Mouse (Mus musculus): ENCODE results near the gene Pram1. TPM values are rescaled to one million over a fixed set of nuclear protein-coding genes. Genes with fewer than 3 reads are reported as not detected.

Pram1 gene
- total and polyA plus RNA-seq, 2 experiments from 2014 or later: 0.30 TPM; not detected in 1

DNA sequence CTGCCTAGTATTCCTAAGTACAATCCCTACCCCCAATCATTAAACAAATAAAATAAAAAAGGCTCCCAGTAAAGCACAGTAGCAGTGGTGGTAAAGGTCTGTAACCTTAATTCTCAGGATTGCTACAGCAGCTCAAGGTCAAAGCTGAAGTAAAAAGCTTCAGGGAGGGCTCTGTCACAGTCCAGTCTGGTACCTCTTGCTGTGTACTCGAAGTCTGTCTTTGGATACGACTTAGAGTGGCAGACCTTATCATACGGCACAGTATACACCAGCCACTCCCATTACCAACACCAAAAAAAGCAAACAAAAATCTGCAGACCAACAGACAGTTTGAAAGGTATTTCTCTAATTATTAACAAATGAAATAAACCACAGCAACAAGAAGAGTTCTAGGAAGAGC is 29.0 kb downstream of the Pram1 start:
- H3K36me3 ChIP-seq (ENCODE audit: insufficient read depth, low read length): peaks cover 20% of the 10 kb centered on the region; the same call in 1 of the 2 replicates
- H3K9ac ChIP-seq (replicated peaks; ENCODE audit: low read length): no peak overlapping the region
- ATAC-seq: no peak

DNA sequence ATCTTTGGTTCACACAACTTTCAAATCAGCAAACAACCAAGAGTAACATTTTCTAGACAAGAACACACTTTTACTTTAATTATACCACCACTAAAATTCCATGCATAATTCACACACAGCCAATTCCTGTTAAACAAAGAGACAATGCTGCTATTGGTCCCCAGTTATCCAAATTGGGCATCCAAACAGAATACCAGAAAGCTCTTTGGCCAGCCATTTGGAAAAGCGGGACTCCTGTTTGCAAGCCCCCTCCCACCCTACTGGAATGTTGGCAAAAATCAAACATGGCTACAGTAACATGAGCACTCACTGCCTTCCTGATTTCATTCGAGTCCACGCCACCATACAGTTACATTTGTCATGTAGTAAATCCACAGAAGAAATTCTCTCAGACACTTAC is 31.8 kb downstream of the Pram1 start:
- DNase-seq (ENCODE audit: low spot score): no peak
- Histone ChIP-seq H3K4me3 (ENCODE audit: low read length) (no peak overlapping the region), H3K36me3 (ENCODE audit: insufficient read depth, low read length) (peaks cover 7% of the 10 kb centered on the region; the same call in 1 of the 2 replicates)

More for the DNA sequence above, 29.0 kb downstream of the Pram1 start:
- Histone ChIP-seq H3K9me3 (ENCODE audit: low read length) (no peaks in the 10 kb centered on the region), H3K27ac (no peak overlapping the region), H3K4me2 (ENCODE audit: low read depth, low read length) (no peak overlapping the region), H3K4me1 (ENCODE audit: insufficient read depth, low read length) (no peaks in the 10 kb centered on the region), H3K4me3 (ENCODE audit: low read length) (no peak overlapping the region), H3K27me3 (ENCODE audit: insufficient read depth, low read length) (no peaks in the 10 kb centered on the region)
- WGBS: 87% methylated on average over 3 of the region's 3 CpGs
- no peak for TF ChIP-seq CTCF (IDR thresholded peaks at IDR 0.05; ENCODE audit: low read depth)
- DNase-seq (ENCODE audit: low spot score): no peak

DNA sequence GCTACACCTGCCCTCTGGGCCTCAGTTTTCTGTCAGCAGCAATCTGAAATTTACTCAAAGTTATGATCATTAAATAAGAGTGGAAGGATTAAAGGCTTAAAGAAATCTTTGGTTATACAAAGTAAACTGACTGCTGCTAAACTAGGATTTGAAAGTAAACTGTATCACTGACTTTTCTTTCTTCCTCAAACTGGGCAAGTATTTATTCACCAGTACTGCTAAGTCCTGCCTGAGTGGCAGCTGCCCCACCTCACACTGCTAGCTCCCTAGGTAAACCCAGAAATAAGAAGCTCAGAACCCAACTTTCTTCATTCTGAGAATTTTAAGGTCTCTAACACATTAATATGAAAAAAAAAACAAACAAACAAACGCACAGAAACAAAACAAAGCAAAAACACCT is 36.0 kb downstream of the Pram1 start:
- 96% methylated on average over 1 of the region's 1 CpGs for WGBS
- Histone ChIP-seq H3K4me2 (ENCODE audit: low read depth, low read length) (no peak overlapping the region), H3K36me3 (ENCODE audit: insufficient read depth, low read length) (peaks cover 17% of the 10 kb centered on the region; the same call in 1 of the 2 replicates), H3K27me3 (ENCODE audit: insufficient read depth, low read length) (no peaks in the 10 kb centered on the region), H3K9ac (replicated peaks; ENCODE audit: low read length) (no peak overlapping the region), H3K27ac (no peak overlapping the region), H3K9me3 (ENCODE audit: low read length) (no peaks in the 10 kb centered on the region), H3K4me1 (ENCODE audit: insufficient read depth, low read length) (no peaks in the 10 kb centered on the region), H3K4me3 (ENCODE audit: low read length) (no peak overlapping the region)
- DNase-seq (ENCODE audit: low spot score) (no peak), ATAC-seq (no peak)
- no peak for TF ChIP-seq CTCF (IDR thresholded peaks at IDR 0.05; ENCODE audit: low read depth)

More for the DNA sequence above, 31.8 kb downstream of the Pram1 start:
- no peaks in the 10 kb centered on the region for H3K27me3 ChIP-seq (ENCODE audit: insufficient read depth, low read length)
- H3K9ac ChIP-seq (replicated peaks; ENCODE audit: low read length): no peak overlapping the region
- H3K9me3 ChIP-seq (ENCODE audit: low read length): no peaks in the 10 kb centered on the region
- no peak for ATAC-seq
- no peaks in the 10 kb centered on the region for H3K4me1 ChIP-seq (ENCODE audit: insufficient read depth, low read length)
- TF ChIP-seq CTCF (IDR thresholded peaks at IDR 0.05; ENCODE audit: low read depth): no peak
- H3K4me2 ChIP-seq (ENCODE audit: low read depth, low read length): no peak overlapping the region
- no peak overlapping the region for H3K27ac ChIP-seq
- 82% methylated on average over 3 of the region's 3 CpGs for WGBS

GRCm38 (mm10) chr17:33675452-33675851 is 37.6 kb downstream of the Pram1 start:
- no peaks in the 10 kb centered on the region for H3K4me1 ChIP-seq (ENCODE audit: insufficient read depth, low read length)
- no peak for TF ChIP-seq CTCF (IDR thresholded peaks at IDR 0.05; ENCODE audit: low read depth)
- H3K36me3 ChIP-seq (ENCODE audit: insufficient read depth, low read length): peaks cover 17% of the 10 kb centered on the region; the same call in 1 of the 2 replicates
- no peak overlapping the region for H3K9ac ChIP-seq (replicated peaks; ENCODE audit: low read length)
- no peak overlapping the region for H3K27ac ChIP-seq
- no peak overlapping the region for H3K4me2 ChIP-seq (ENCODE audit: low read depth, low read length)
- H3K27me3 ChIP-seq (ENCODE audit: insufficient read depth, low read length): no peaks in the 10 kb centered on the region
- no peaks in the 10 kb centered on the region for H3K9me3 ChIP-seq (ENCODE audit: low read length)
- ATAC-seq (no peak), DNase-seq (ENCODE audit: low spot score) (no peak)
- H3K4me3 ChIP-seq (ENCODE audit: low read length): no peak overlapping the region

GRCm38 (mm10) chr17:33676086-33676485 is 38.2 kb downstream of the Pram1 start:
- Histone ChIP-seq H3K4me3 (ENCODE audit: low read length) (no peak overlapping the region), H3K4me1 (ENCODE audit: insufficient read depth, low read length) (no peaks in the 10 kb centered on the region), H3K36me3 (ENCODE audit: insufficient read depth, low read length) (peaks cover 17% of the 10 kb centered on the region; the same call in 1 of the 2 replicates), H3K4me2 (ENCODE audit: low read depth, low read length) (no peak overlapping the region), H3K27ac (no peak overlapping the region), H3K9me3 (ENCODE audit: low read length) (no peaks in the 10 kb centered on the region), H3K9ac (replicated peaks; ENCODE audit: low read length) (no peak overlapping the region), H3K27me3 (ENCODE audit: insufficient read depth, low read length) (no peaks in the 10 kb centered on the region)
- ATAC-seq (no peak), DNase-seq (ENCODE audit: low spot score) (no peak)
- no peak for TF ChIP-seq CTCF (IDR thresholded peaks at IDR 0.05; ENCODE audit: low read depth)
- 89% methylated on average over 2 of the region's 2 CpGs for WGBS

DNA sequence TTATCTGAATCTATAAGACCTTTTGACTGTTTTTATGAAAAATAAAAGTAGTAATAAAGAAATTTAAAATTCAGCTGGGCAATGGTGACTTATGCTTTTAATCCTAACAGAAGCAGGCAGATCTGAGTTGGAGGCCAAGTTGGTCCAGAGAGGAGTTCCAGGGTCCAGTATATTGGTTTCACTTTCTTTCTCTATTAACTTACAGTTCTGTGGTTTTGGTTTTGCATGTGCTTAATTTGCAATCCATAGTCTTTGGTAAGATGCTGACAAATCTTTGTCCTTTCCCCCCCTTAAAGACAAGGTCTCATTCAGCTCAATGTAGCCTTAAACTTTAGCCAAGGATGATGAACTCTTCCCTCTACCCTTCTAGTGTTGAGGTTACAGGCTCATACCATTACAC is 40.9 kb downstream of the Pram1 start:
- no peaks in the 10 kb centered on the region for H3K9me3 ChIP-seq (ENCODE audit: low read length)
- ATAC-seq: no peak
- no peaks in the 10 kb centered on the region for H3K27me3 ChIP-seq (ENCODE audit: insufficient read depth, low read length)
- no peak overlapping the region for H3K4me3 ChIP-seq (ENCODE audit: low read length)
- peaks cover 17% of the 10 kb centered on the region; the same call in 1 of the 2 replicates for H3K36me3 ChIP-seq (ENCODE audit: insufficient read depth, low read length)
- peaks cover 10% of the 10 kb centered on the region; the same call in 1 of the 2 replicates for H3K4me1 ChIP-seq (ENCODE audit: insufficient read depth, low read length)
- H3K27ac ChIP-seq: no peak overlapping the region
- H3K9ac ChIP-seq (replicated peaks; ENCODE audit: low read length): no peak overlapping the region
- H3K4me2 ChIP-seq (ENCODE audit: low read depth, low read length): no peak overlapping the region
- no peak for DNase-seq (ENCODE audit: low spot score)
- TF ChIP-seq CTCF (IDR thresholded peaks at IDR 0.05; ENCODE audit: low read depth): no peak

- Histone ChIP-seq H3K4me3 (ENCODE audit: low read length) (no peak overlapping the region), H3K36me3 (ENCODE audit: insufficient read depth, low read length) (0 out of 2 replicates have a peak, but pooled peaks cover 6% of the 10 kb centered on the region), H3K9ac (replicated peaks; ENCODE audit: low read length) (no peak overlapping the region), H3K9me3 (ENCODE audit: low read length) (no peaks in the 10 kb centered on the region), H3K4me2 (ENCODE audit: low read depth, low read length) (no peak overlapping the region), H3K4me1 (ENCODE audit: insufficient read depth, low read length) (peaks cover 15% of the 10 kb centered on the region; the same call in 1 of the 2 replicates), H3K27me3 (ENCODE audit: insufficient read depth, low read length) (no peaks in the 10 kb centered on the region), H3K27ac (no peak overlapping the region)
- no peak for TF ChIP-seq CTCF (IDR thresholded peaks at IDR 0.05; ENCODE audit: low read depth)
- ATAC-seq (no peak), DNase-seq (ENCODE audit: low spot score) (no peak)
Observed at GRCm38 (mm10) chr17:33681767-33682166, 43.9 kb downstream of the Pram1 start.

Data from hindbrain, postnatal 0 days (tissue).